Mouse (Mus musculus): ENCODE measurements at regions not wholly inside any gene's neighbourhood (a gene's known extent, or its start where the extent isn't known, plus 50 kb on each side); places are given as distances from the start of the nearest gene placed in this dataset.

- peak; percentile 69 for DNase-seq
Observed at GRCm38 (mm10) chr5:64022633-64023323, 54.1 kb upstream of the Rell1 start.

GRCm38 (mm10) chr5:64023324-64023650 is 54.6 kb upstream of the Rell1 start:
- DNase-seq: no peak

- DNase-seq: no peak
Observed at GRCm38 (mm10) chr5:64024420-64024819, 55.7 kb upstream of the Rell1 start.

GRCm38 (mm10) chr5:64027733-64028132 is 59.0 kb upstream of the Rell1 start:
- DNase-seq: no peak

- DNase-seq: no peak
Observed at GRCm38 (mm10) chr5:64029622-64030145, 61.0 kb upstream of the Rell1 start.

GRCm38 (mm10) chr5:64030281-64030960 is 61.7 kb upstream of the Rell1 start:
- no peak for DNase-seq

GRCm38 (mm10) chr5:64038394-64038793 is 54.4 kb upstream of the Pgm2 start:
- DNase-seq: peak; percentile 2

GRCm38 (mm10) chr5:64040676-64041075 is 52.1 kb upstream of the Pgm2 start:
- no peak for DNase-seq
